Mouse (Mus musculus) hematopoietic stem cell, adult 5-6 weeks (primary cell): Measurements from ENCODE around the gene Rcvrn. TPM values are rescaled to one million over a fixed set of nuclear protein-coding genes. Genes with fewer than 3 reads are reported as not detected.

Experiments
- ATAC-seq, 2 experiments: fragments of 125-278 bp in 1 of 2; replicated peaks in 1 of 2; 2 replicates each; pipeline ENCODE4 v1.8.0; 2016 to 2017; ENCODE audit warnings: inconsistent platforms in 2 of 2, mild to moderate bottlenecking in 2 of 2, moderate number of reproducible peaks in 2 of 2, low read depth in 1 of 2, moderate TSS enrichment in 1 of 2; ENCODE audit not compliant: low FRiP score in 2 of 2, poor library complexity in 2 of 2, severe bottlenecking in 2 of 2, insufficient read depth in 1 of 2, low TSS enrichment in 1 of 2
- total RNA-seq: library from RNA; stranded (forward); fragments of 172-1452, 232-1000 nt; gene quantifications from 2 replicates; pipeline ENCODE4 v1.2.3, GENCODE M21; 2017

The Rcvrn gene
- total RNA-seq, 1 experiment from 2014 or later: not detected

GRCm38 (mm10) chr11:67728726-67729125 lies 33.6 kb downstream of the Rcvrn start:
- no peak for ATAC-seq

DNA sequence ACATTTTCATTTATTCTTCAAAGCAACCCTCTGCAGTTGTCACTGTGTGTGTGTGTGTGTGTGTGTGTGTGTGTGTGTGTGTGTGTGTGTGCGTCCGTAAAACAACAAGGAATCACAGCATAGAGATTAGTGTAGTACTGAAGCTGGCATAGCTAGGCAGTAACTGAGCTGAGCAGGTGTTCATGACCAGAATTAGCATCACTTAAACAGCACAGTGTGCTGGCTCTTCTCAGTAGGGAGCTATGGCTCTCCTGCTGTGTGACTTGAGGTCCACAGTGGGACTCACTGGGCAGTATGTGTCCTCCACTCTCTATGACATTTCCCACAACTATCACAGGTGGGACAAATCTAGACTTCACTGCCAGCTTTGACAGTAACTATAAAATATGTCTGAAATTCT lies 35.9 kb downstream of the Rcvrn start:
- no peak for ATAC-seq

DNA sequence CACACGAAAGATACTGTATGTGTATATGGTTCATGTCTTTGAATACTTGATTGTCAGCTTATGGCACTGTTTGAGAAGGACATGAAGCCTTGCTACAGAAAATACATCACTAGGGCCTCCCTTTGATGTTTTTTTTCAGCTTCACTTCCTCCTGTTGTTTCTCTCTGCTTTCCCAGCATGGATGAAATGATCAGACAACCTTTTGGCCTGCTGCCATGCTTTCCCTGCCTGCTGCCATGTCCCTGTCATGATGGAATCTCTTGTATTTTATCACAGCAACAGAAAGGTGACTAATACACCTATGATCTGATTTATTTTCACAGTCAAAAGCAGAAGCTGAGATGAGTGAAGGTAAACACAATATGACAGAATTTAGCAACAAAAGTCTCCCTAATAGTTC lies 38.6 kb downstream of the Rcvrn start:
- ATAC-seq: no peak

- ATAC-seq: no peak
Observed at GRCm38 (mm10) chr11:67734597-67734996, 39.5 kb downstream of the Rcvrn start.

DNA sequence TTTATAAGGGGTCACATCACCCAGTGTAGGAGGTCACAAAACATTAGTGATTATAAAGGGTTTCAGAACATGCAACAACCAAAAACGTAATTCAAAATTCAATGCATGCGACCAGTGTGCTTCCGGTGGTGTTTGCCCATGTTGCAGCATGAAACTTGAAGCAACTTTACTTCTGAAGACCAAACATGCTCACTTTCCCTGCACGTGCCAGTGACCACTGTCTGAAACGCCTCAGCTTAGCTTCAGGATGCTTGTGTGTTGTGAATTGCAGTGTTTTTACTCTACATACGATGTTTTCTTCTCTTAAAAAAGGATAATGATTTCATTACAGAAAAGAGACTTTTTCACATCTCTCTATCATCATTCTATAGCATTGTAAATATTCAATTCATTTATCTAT lies 43.2 kb downstream of the Rcvrn start:
- no peak for ATAC-seq

- ATAC-seq: no peak
Observed at GRCm38 (mm10) chr11:67738846-67739490, 43.8 kb downstream of the Rcvrn start.

GRCm38 (mm10) chr11:67741569-67741968 lies 46.4 kb downstream of the Rcvrn start:
- ATAC-seq: no peak

Other genes starting within 250 kb of the Rcvrn start
- gene Gas7, start 239.9 kb upstream of the Rcvrn start, total RNA-seq: 1.3 and 5.9 TPM in 2 replicates
- gene Glp2r, start 75.8 kb downstream of the Rcvrn start, total RNA-seq: not detected in 2 replicates
- gene Gsg1l2, start 79.3 kb downstream of the Rcvrn start, total RNA-seq: not detected in 2 replicates
- gene Dhrs7c, start 102.9 kb downstream of the Rcvrn start, total RNA-seq: not detected in 2 replicates
- gene Usp43, start 226.8 kb downstream of the Rcvrn start, total RNA-seq: not detected in 2 replicates